Mouse (Mus musculus): ENCODE data around the gene Fbf1. TPM values are rescaled to one million over a fixed set of nuclear protein-coding genes. Genes with fewer than 3 reads are reported as not detected.

Gene Fbf1
- total RNA-seq, 2 experiments from 2014 or later: 17.4 to 17.7 TPM

GRCm38 (mm10) chr11:116186360-116186759 is 18.4 kb upstream of the Fbf1 start:
- intact Hi-C loops (cut with DNase I): no loop called here
- no peak for DNase-seq

DNA sequence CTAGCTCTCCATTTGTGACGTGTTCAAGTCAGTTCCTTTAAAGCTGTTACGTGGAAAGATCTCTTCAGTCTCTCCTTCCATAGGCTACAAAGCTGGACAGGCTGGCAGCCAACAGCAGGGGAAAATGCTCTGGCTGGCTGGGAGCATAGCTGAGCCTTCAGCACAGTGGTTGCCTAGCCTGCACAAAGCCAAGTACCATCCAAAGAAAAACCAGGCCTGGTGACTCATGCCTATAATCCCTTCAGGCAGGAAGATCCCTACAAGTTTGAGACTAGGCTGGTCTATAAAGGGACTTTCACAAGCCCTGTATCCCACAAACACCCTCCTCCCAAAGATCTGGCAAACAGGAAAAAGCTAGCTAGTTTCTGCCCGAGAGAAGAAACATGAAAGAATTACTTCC is 17.9 kb upstream of the Fbf1 start:
- peak; percentile 18 to 25 for DNase-seq
- intact Hi-C loops (cut with DNase I): no loop called here

DNA sequence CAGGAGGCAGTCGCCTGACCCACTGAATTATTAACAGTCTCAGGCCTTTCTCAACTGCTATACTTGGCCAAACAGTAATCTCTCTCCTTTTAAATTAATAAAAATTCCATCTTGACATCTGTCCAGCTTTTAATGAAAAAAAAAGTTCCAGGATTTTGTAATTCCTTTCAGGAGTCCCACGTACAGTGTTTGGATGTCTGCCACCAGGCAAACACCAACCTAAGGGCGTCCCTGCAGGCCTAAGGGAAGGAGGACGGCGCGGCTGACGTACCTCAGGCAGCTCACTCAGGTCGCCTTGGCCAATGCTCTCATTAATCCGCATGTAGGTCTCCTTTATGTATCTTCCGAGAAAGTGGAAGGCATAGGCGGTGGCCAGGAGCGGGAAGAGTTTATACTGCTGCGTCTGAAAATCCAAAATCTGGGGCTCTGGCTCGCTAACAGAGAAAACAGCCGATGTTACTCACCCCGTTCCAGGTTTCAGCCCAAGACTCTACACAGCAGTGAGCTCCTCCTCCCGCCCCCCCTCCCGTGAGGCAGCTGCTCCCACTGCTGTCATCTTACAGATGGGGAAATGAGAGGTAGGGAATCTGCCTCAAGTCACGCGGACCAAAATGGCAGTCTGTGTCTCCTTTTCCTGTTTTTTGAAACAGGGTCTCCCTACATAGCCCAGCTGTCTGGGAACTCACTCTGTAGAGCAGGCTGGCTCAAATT is 10.6 kb upstream of the Fbf1 start:
- intact Hi-C loops (cut with DNase I): no loop called here
- no peak for DNase-seq

DNA sequence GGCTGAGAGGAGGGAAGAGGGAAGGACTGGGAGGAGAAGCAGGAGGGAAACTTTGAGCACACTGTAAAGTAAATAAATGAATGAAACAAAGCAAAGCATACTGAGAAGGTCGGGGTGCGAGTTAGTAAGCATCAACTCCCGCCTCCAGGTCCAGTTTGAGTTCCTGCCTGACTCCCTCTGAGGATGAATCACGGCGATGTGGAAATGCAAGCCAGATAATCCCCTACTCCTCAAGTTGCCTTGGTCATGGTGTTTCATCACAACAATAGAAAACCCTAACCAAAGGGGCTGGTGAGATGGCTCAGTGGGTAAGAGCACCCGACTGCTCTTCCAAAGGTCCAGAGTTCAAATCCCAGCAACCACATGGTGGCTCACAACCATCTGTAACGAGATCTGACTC is 8.0 kb upstream of the Fbf1 start:
- no peak for DNase-seq
- intact Hi-C loops (cut with DNase I): no loop called here

DNA sequence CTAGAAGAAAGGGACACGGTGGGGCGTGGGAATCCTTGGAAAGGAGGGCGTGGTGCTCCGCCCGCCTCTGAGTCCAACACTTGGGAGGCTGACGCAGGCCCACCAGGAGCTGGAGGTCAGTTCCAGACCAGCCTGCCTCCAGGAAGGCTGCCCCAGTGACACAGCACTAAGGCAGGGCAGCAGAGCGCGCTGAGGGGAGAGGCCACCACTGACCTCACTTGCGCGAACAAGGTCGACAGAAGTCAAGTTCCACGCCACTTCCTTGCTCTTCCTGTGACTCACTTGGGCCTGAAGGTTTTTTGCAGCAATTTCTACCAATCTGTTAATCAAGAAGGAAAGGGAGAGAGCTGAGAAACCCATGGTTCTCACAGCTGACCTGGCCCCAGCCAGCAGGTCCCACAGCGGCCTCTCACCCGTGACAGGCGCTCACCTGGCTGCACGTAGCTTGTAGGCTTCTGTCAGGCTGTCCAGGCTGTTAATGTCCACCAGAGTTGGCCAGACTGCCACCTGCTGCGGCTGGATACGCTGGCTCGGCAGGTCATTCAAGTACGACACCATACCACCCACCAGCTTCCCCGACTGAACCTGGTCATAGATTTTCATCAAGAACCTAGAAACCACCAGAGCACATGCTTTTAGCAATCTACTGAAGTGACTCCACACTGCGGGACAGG is 6.9 kb upstream of the Fbf1 start:
- intact Hi-C loops (cut with DNase I): no loop called here

DNA sequence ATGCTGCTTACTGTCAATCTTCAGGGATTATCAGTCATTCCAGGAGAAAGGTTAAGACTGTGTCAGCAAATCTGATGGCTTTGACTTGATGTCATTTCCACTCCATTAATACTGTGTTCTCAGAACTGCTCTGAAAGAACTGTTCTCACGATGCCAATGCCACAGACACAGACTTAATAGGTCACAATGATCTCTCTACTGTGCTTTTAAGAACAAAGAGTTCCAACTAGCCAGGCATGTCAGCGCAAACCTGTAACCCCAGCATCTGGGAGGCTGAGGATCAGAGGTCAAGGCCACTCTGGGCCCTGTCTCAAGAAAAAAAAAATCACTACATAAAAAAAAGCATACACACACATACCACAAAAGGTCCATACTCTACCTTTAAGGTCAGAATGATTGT is 4.0 kb upstream of the Fbf1 start:
- DNase-seq: no peak
- intact Hi-C loops (cut with DNase I): no loop called here

More for the DNA sequence above, 6.9 kb upstream of the Fbf1 start:
- DNase-seq: no peak

GRCm38 (mm10) chr11:116170003-116170800 is 2.2 kb upstream of the Fbf1 start:
- intact Hi-C loops (cut with DNase I): no loop called here
- no peak for DNase-seq

DNA sequence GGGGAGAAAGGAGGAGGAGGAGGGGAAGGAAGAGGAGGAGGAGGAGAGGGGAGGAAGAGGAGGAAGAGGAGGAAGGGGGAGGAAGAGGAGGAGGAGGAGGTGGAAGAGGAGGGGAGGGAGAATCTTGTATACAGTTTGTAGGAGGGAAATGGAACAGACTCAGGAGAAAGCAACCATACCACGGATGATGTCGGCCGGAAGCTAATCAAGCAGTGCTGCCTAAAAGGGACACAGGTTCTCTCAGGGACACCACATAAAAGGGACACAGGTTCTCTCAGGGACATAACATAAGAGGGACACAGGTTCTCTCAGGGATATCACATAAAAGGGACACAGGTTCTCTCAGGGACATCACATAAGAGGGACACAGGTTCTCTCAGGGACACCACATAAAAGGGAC is 1.2 kb upstream of the Fbf1 start:
- DNase-seq: no peak
- intact Hi-C loops (cut with DNase I): no loop called here

GRCm38 (mm10) chr11:116167232-116167631 is 734 bp downstream of the Fbf1 start:
- intact Hi-C loops (cut with DNase I): loop anchor here (2.0 kb wide), 1 partner anchor 28 kb away; the partner anchor contains the start of gene Mrpl38
- DNase-seq: peak in 1 of 2 experiments; percentile 31

DNA sequence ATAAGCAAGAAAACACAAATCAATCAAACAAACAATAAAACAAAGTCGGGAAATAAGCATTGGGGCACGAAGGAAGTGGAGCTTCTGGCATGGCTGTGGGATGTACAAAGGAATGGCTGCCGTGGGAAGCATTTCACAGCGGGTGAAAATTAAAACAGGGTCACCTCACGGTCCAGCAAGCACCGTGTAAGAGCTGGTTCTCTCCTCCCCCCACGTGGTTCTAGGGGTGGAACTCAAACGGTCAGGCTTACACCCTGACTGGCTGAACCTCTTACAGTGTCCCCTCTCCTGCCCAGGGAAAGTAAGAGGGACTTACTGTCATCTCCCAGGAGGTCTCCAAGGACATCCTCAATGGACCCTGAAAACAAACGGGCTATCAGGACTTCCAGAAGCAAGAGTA is 5.0 kb downstream of the Fbf1 start:
- intact Hi-C loops (cut with DNase I): no loop called here
- DNase-seq: no peak

GRCm38 (mm10) chr11:116162146-116162545 is 5.8 kb downstream of the Fbf1 start:
- intact Hi-C loops (cut with DNase I): no loop called here
- no peak for DNase-seq

GRCm38 (mm10) chr11:116161312-116161711 is 6.7 kb downstream of the Fbf1 start:
- intact Hi-C loops (cut with DNase I): no loop called here
- no peak for DNase-seq

- intact Hi-C loops (cut with DNase I): no loop called here
- no peak for DNase-seq
Observed at GRCm38 (mm10) chr11:116150960-116151359, 17.0 kb downstream of the Fbf1 start.

DNA sequence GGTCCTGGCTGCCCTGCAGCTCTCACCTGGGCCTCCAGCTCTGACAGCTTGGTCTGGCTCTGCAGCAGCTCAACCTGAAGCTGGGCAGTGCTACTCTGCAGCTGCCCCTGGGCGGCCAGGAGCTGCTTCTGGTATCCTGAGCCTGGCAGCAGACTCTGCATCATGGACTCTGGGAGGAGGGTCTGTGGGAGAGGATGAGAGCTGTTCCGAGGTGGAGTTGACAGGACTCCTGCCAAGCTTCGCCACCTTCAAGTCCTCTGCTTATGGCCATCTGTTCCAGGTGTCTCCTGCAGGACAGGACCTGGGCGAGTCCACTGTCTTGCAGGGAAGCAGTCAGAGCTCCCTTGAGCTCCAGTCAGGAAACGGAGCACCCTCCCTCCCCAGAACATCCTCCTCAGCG is 18.6 kb downstream of the Fbf1 start:
- intact Hi-C loops (cut with DNase I): no loop called here
- no peak for DNase-seq

DNA sequence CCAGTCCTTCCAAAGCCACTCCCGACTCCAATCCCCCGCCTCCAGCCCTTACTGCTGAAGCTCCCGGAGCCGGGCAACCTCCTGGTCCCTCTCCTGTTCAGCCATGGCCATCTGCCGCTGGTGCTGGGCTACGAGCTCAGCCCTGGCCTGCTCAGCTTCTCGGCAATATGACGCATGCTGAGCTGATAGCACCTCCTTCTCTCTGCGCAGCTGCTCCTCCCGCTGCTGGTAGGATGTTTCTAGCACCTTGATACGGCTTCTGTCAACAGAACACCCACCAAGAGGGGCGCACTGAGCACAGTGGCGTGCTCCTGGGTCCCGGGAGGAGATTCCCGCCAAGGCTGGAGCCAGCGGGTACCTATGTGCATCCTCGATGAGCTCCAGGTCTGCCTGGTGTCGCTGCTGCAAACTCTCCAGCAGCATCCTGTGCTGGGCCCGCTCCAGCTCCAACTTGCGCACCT is 19.2 kb downstream of the Fbf1 start:
- DNase-seq: no peak
- intact Hi-C loops (cut with DNase I): no loop called here

GRCm38 (mm10) chr11:116146294-116146985 is 21.5 kb downstream of the Fbf1 start:
- intact Hi-C loops (cut with DNase I): no loop called here
- DNase-seq: peak in 1 of 2 experiments; percentile 22

GRCm38 (mm10) chr11:116145481-116146293 is 22.3 kb downstream of the Fbf1 start:
- intact Hi-C loops (cut with DNase I): no loop called here

GRCm38 (mm10) chr11:116143468-116143867 is 24.5 kb downstream of the Fbf1 start:
- no peak for DNase-seq

More at GRCm38 (mm10) chr11:116145481-116146293, 22.3 kb downstream of the Fbf1 start:
- no peak for DNase-seq

GRCm38 (mm10) chr11:116142211-116142991 is 25.6 kb downstream of the Fbf1 start:
- no peak for DNase-seq
- intact Hi-C loops (cut with DNase I): no loop called here

More at GRCm38 (mm10) chr11:116143468-116143867, 24.5 kb downstream of the Fbf1 start:
- intact Hi-C loops (cut with DNase I): no loop called here
